ENCODE assay signal across 9 mouse cellular contexts in the genomic region with DNA sequence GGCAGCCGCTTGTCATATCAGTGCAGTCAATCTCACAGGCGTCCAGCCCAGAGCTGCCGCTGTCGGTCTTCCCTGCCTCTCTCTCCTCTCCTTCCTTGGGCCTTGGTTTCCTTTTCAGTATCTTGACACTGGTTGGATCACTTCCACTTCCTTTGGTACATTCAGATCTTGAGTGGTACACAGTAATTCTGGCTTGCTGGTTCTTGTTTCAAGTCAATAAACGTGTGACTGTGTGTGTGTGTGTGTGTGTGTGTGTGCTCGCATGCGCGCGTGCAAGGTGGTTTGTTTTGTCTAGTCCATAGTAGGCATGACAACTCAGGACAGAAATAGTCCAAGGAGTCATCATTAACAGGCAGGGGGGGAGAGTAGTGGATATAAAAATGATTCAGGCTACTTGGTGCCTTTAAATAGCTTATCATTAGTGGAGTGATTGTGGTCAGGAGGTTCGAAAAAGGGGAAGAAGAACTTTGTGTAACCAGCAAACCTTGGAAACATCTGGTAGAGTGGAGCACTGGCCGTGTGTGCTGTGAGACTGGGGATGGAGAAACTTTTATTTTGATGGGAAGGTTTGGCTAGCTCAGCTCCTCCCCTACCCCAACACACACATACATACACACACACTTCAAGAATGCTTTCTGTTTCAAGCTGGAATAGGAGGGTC.
DNase-seq lines count a peak whose midpoint lies in the region; ATAC-seq and TF ChIP-seq lines count a peak whose summit lies in the region.
"Had no signal": no experiment of that assay in that cellular context is flagged by ENCODE, and none has a peak within 500 bp of the region (broad histone marks: within the 10 kb centered on the region; RNA-seq: fewer than 3 reads in every experiment).

No protein-coding gene starts in this region.

- TF ChIP-seq POLR2A in testis, adult 2 months (IDR thresholded peaks at IDR 0.05; ENCODE audit: control insufficient read depth, low read depth, low read length), result no peak

- DNase-seq in testis, postnatal 10 days (ENCODE audit: low spot score), result no peak
- peak; percentile 76 for DNase-seq in splenic B cell, adult 2 months (ENCODE audit: low read depth, low spot score)
- DNase-seq in cerebellum, adult 11-12 months, result no peak
- DNase-seq in hindbrain, postnatal 0 days (ENCODE audit: low spot score), result no peak
- DNase-seq: kidney, adult 18-20 months; right cerebral cortex, adult 18-20 months had no signal

- peak overlapping the region; percentile 19; the same call in 1 of the 2 replicates for H3K27ac ChIP-seq in testis, adult 2 months (ENCODE audit: control insufficient read depth, insufficient read depth, low read depth, low read length)
- H3K27ac ChIP-seq in liver, embryonic 16.5 days (ENCODE audit: low read length), result no peak overlapping the region
- no peak overlapping the region for H3K27ac ChIP-seq in hindbrain, postnatal 0 days

- H3K36me3 ChIP-seq in testis, adult 2 months (ENCODE audit: control insufficient read depth, insufficient read depth, low read length), result no peaks in the 10 kb centered on the region
- H3K36me3 ChIP-seq in liver, embryonic 16.5 days (ENCODE audit: control insufficient read depth, insufficient read depth), result no peaks in the 10 kb centered on the region
- no peaks in the 10 kb centered on the region for H3K36me3 ChIP-seq in splenic B cell, adult 2 months (ENCODE audit: control insufficient read depth, insufficient read depth, low read length, poor library complexity, severe bottlenecking)
- no peaks in the 10 kb centered on the region for H3K36me3 ChIP-seq in hindbrain, postnatal 0 days (ENCODE audit: insufficient read depth, low read length)

- H3K4me3 ChIP-seq in testis, adult 2 months (ENCODE audit: control insufficient read depth, low read depth, low read length), result no peak overlapping the region
- H3K4me3 ChIP-seq in liver, embryonic 16.5 days (ENCODE audit: low read depth, low read length), result no peak overlapping the region
- no peak overlapping the region for H3K4me3 ChIP-seq in hindbrain, postnatal 0 days (ENCODE audit: low read length)

- H3K4me2 ChIP-seq in liver, embryonic 16.5 days (ENCODE audit: low read depth, low read length), result peak overlapping the region; percentile 19; the same call in 1 of the 2 replicates
- no peak overlapping the region for H3K4me2 ChIP-seq in hindbrain, postnatal 0 days (ENCODE audit: low read depth, low read length)

- 14% methylated on average over 11 of the region's 11 CpGs for WGBS in liver, embryonic 16.5 days (ENCODE audit: insufficient replicate concordance)
- 78% methylated on average over 11 of the region's 11 CpGs for WGBS in hindbrain, postnatal 0 days

- no peak overlapping the region for H3K9ac ChIP-seq in liver, embryonic 16.5 days (ENCODE audit: low read depth, low read length)
- no peak overlapping the region for H3K9ac ChIP-seq in hindbrain, postnatal 0 days (replicated peaks; ENCODE audit: low read length)

- no peaks in the 10 kb centered on the region for H3K9me3 ChIP-seq in liver, embryonic 16.5 days (replicated peaks; ENCODE audit: control insufficient read depth, low read length)
- H3K9me3 ChIP-seq in hindbrain, postnatal 0 days (ENCODE audit: low read length), result no peaks in the 10 kb centered on the region

- H3K4me1 ChIP-seq in testis, adult 2 months (ENCODE audit: control insufficient read depth, insufficient read depth, low read length), result peaks cover 3% of the 10 kb centered on the region
- peaks cover 16% of the 10 kb centered on the region for H3K4me1 ChIP-seq in liver, embryonic 16.5 days (ENCODE audit: control insufficient read depth, low read depth, low read length)
- H3K4me1 ChIP-seq in hindbrain, postnatal 0 days (ENCODE audit: insufficient read depth, low read length), result no peaks in the 10 kb centered on the region

- peak; percentile 85 for ATAC-seq in granulocyte monocyte progenitor cell, adult 5-6 weeks (replicated peaks; ENCODE audit: poor library complexity, severe bottlenecking)
- ATAC-seq in liver, embryonic 16.5 days (ENCODE audit: low read depth), result peak; percentile 25; the same call in 1 of the 2 replicates
- ATAC-seq in hindbrain, postnatal 0 days, result no peak

- H3K27me3 ChIP-seq in testis, adult 2 months (ENCODE audit: control insufficient read depth, insufficient read depth, low read length), result no peaks in the 10 kb centered on the region
- no peaks in the 10 kb centered on the region for H3K27me3 ChIP-seq in liver, embryonic 16.5 days (ENCODE audit: control insufficient read depth, insufficient read depth, low read depth, low read length)
- H3K27me3 ChIP-seq in splenic B cell, adult 2 months (ENCODE audit: control insufficient read depth, insufficient read depth, low read length, poor library complexity, severe bottlenecking), result no peaks in the 10 kb centered on the region
- H3K27me3 ChIP-seq in hindbrain, postnatal 0 days (ENCODE audit: insufficient read depth, low read length), result no peaks in the 10 kb centered on the region

- no peak for TF ChIP-seq CTCF in testis, adult 2 months (IDR thresholded peaks at IDR 0.05; ENCODE audit: control insufficient read depth, insufficient read depth, insufficient replicate concordance, low read depth, low read length)
- no peak for TF ChIP-seq CTCF in hindbrain, postnatal 0 days (IDR thresholded peaks at IDR 0.05; ENCODE audit: low read depth)
